Mouse (Mus musculus) embryonic facial prominence, embryonic 13.5 days (tissue): ENCODE measurements at regions not wholly inside any gene's neighbourhood (a gene's known extent, or its start where the extent isn't known, plus 50 kb on each side); places are given as distances from the start of the nearest gene placed in this dataset.

ENCODE experiments used
- ATAC-seq: fragments of 200-750 bp; cut with Nextera tagmentation; 2 replicates; pipeline ENCODE4 v1.8.0; 2017; ENCODE audit warnings: low read depth; ENCODE audit not compliant: insufficient number of reproducible peaks, insufficient read depth, low FRiP score, low TSS enrichment
- H3K27ac ChIP-seq: fragments of 300-500 bp; sonication (generic); 2 replicates; pipeline ENCODE4 v1.5.1; 2015; ENCODE audit warnings: moderate library complexity, mild to moderate bottlenecking, inconsistent platforms
- H3K27me3 ChIP-seq: fragments of 300-500 bp; sonication (generic); 2 replicates; pipeline ENCODE4 v1.6.1; 2015; ENCODE audit warnings: mild to moderate bottlenecking, inconsistent platforms
- H3K36me3 ChIP-seq: fragments of 300-500 bp; sonication (generic); 2 replicates; pipeline ENCODE4 v1.6.1; 2015; ENCODE audit warnings: mild to moderate bottlenecking, inconsistent platforms
- H3K4me1 ChIP-seq: fragments of 300-500 bp; sonication (generic); 2 replicates; pipeline ENCODE4 v1.6.1; 2015; ENCODE audit warnings: inconsistent platforms
- H3K4me2 ChIP-seq: fragments of 300-500 bp; sonication (generic); 2 replicates; pipeline ENCODE4 v1.6.1; 2015; ENCODE audit warnings: moderate library complexity, mild to moderate bottlenecking, inconsistent platforms
- H3K4me3 ChIP-seq: fragments of 300-500 bp; sonication (generic); 2 replicates; pipeline ENCODE4 v1.5.1; 2015; ENCODE audit warnings: mild to moderate bottlenecking, inconsistent platforms
- H3K9ac ChIP-seq: fragments of 300-500 bp; sonication (generic); 2 replicates; pipeline ENCODE4 v1.6.1; 2015; ENCODE audit warnings: mild to moderate bottlenecking, inconsistent platforms
- H3K9me3 ChIP-seq: fragments of 300-500 bp; sonication (generic); 2 replicates; pipeline ENCODE4 v1.6.1; 2016; ENCODE audit warnings: inconsistent platforms
- WGBS: fragments of 180-500 bp; shearing (Covaris S2); methylation state at CpG from one replicate; pipeline ENCODE4 v1.1.7; 2015; ENCODE audit warnings: mixed read lengths; 5-methylcytosine and 5-hydroxymethylcytosine counted together

DNA sequence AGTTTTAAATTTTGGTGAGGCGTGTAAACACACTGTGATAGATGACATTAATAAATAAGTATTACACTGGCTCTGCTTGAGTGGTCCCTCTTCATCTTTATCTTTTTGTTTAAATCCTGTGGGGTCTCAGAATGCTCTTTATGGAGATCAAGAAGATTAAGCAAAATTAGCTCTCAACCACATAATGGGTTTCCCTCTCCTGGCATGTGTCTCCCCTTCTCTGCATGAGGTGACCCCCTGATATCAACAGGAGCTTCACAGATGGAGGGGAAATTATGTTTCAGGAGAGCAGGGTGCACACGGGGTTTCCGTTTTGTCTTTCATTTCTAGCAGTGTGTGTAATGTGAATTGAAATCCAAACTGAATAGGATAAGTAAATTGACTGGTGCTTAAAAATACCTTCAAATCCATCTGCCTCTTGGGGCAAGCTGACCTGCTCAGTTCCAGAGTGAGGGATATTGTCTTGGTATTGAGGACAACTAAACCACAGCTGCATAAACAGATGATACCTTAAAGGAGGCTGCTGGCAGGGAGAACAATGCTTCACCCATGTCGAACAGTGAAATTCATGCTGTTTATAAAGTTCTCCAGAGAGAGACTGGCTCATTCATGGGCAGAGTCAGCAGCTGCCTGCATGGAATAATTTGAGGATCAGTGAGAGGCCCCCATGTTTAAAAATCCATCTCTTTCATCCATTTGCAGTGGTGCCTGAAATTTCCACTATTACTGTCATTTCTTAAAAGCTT is 518.3 kb upstream of the Nr2f1 start:
- no peak for ATAC-seq
- 75% methylated on average over 4 of the region's 4 CpGs for WGBS
- H3K27me3 ChIP-seq = no peaks in the 10 kb centered on the region
- no peak overlapping the region for H3K4me3 ChIP-seq
- H3K36me3 ChIP-seq = no peaks in the 10 kb centered on the region
- H3K27ac ChIP-seq = no peak overlapping the region
- no peaks in the 10 kb centered on the region for H3K9me3 ChIP-seq
- H3K9ac ChIP-seq = no peak overlapping the region
- H3K4me1 ChIP-seq = no peaks in the 10 kb centered on the region
- no peak overlapping the region for H3K4me2 ChIP-seq

DNA sequence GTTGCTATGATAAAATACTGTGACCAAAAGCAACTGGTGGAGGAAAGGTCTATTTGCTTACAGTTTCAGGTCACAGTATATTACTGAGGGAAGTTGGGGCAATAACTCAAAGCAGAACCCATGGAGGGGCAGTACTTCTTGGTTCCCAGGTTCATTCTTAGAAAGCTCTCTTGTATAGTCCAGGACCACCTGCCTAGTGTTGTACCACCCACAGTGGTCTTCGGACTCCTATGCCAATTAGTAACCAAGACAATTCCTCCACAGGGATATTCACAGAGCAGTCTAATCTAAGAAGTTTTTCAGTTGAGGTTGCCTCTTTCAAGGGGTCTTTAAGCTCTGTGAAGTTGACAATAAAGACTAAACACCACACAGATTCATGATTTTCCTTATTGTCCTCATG is 517.6 kb upstream of the Nr2f1 start:
- WGBS = 82% methylated on average over 1 of the region's 1 CpGs
- H3K27ac ChIP-seq = no peak overlapping the region

DNA sequence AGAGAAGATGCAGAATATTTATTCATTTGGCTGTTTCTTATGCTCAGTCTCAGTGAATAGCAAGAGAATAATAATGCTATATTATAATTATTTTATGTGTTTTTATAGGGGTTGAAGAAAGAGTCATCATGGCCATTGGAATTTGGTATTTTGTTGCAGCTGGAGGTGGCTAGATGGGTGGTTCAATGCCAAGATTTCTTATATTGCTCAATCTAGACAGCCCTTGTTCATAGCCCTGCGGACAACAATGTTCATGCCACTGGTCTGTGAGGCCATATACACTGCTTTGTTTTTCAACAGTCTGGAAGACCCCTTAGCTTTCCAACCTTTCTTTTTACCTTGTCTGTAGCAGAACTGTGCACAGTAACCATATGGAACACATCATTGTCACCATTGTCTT is 505.1 kb upstream of the Nr2f1 start:
- H3K9ac ChIP-seq = no peak overlapping the region
- H3K4me2 ChIP-seq = no peak overlapping the region
- no peak overlapping the region for H3K27ac ChIP-seq
- H3K4me3 ChIP-seq = no peak overlapping the region
- no peaks in the 10 kb centered on the region for H3K4me1 ChIP-seq
- no peaks in the 10 kb centered on the region for H3K9me3 ChIP-seq
- ATAC-seq = no peak
- no peaks in the 10 kb centered on the region for H3K27me3 ChIP-seq
- 86% methylated on average over 1 of the region's 1 CpGs for WGBS
- H3K36me3 ChIP-seq = no peaks in the 10 kb centered on the region

More for the DNA sequence above, 517.6 kb upstream of the Nr2f1 start:
- Histone ChIP-seq H3K4me3 (no peak overlapping the region), H3K36me3 (no peaks in the 10 kb centered on the region), H3K9me3 (no peaks in the 10 kb centered on the region), H3K27me3 (no peaks in the 10 kb centered on the region), H3K4me2 (no peak overlapping the region), H3K9ac (no peak overlapping the region), H3K4me1 (no peaks in the 10 kb centered on the region)
- no peak for ATAC-seq

DNA sequence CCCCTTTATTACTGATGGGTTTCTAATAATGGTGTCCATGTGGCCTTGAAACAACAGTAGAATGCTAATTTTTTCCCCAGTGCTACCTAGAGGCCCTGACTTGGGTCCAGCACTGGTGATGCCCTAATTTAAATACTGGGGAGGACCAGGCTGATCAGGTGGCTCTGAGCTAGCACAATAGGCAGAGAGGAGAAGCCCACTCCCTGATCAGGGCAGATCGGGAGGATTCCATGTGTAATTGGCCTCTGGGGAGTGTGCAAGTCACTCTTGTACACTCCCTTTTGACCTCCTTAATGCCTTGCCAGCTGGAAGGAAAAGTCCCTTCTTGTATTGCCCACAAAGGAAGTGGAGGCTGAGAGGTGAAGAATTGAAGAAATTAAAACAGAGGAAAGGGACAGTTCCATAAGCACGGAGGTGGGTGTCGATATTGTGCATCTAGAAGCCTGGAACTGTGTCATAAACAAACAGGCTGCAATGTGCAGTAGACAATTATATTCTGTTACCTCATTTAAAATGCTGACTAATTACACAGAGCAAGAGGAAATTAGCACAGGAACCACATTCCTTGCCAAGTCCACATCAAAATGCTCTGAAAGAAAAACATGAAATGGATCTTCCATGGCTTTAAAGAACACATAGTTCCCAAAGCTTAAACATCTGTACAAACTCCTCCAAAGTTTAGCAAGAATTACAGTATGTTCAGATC is 498.4 kb upstream of the Nr2f1 start:
- Histone ChIP-seq H3K9ac (no peak overlapping the region), H3K4me2 (no peak overlapping the region), H3K4me3 (no peak overlapping the region), H3K27me3 (no peaks in the 10 kb centered on the region), H3K4me1 (no peaks in the 10 kb centered on the region), H3K9me3 (no peaks in the 10 kb centered on the region), H3K27ac (no peak overlapping the region), H3K36me3 (no peaks in the 10 kb centered on the region)
- ATAC-seq = no peak
- 55% methylated on average over 3 of the region's 3 CpGs for WGBS

DNA sequence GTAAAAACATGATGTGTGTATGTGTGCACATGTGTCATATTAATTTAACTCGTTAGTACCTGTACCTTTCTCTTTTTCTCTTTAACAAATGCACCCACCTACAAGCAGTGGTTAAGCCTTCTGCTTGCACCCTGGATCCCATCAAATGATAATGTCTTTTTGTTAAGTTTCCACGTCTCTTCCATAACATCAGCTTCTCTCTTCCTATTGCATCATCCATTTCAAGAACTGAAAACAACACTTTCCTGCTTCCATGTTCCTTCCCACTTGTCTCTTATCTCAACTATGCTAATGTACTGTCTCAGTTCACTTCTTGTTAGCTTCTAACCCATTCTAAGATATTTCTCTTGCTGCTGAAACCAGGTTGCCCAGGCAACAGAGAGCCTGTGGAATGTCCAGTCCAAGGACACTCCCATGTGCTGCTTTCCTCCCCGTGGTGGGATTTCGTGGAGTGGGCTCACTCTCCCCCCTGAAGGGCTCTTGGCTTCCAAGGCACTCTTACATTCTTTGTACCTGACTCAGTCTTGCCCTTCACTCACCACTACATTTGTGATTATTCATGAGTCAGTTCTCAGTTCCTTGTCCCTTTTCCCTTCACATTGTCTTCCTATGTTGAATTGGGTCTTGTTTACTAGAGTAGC is 479.8 kb upstream of the Nr2f1 start:
- 47% methylated on average over 4 of the region's 4 CpGs for WGBS
- no peaks in the 10 kb centered on the region for H3K4me1 ChIP-seq
- no peaks in the 10 kb centered on the region for H3K27me3 ChIP-seq
- no peak overlapping the region for H3K4me2 ChIP-seq
- H3K27ac ChIP-seq = no peak overlapping the region
- ATAC-seq = no peak
- H3K4me3 ChIP-seq = no peak overlapping the region
- no peak overlapping the region for H3K9ac ChIP-seq
- no peaks in the 10 kb centered on the region for H3K9me3 ChIP-seq
- H3K36me3 ChIP-seq = no peaks in the 10 kb centered on the region

DNA sequence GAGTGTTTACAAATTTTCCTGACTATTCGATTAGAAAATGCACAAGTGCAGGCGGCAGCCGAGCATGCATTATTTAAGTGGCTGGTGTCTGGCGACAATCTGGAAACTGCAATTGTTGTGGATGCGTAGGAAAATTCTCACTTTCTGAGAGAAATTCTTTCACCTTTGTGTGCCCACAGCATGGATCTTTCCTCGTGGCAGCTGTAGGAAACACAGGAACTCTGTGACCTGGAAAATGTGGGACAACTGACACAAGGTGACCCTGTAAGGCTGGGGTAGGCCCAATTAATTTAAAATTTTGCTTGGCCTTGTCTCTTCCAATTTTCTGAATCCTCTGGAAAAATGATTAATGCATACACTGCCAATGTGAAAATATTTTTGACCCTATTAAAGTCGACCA is 478.7 kb upstream of the Nr2f1 start:
- H3K27me3 ChIP-seq = no peaks in the 10 kb centered on the region
- H3K9me3 ChIP-seq = no peaks in the 10 kb centered on the region
- H3K4me1 ChIP-seq = no peaks in the 10 kb centered on the region
- no peak overlapping the region for H3K4me3 ChIP-seq
- no peak for ATAC-seq
- no peak overlapping the region for H3K4me2 ChIP-seq
- no peak overlapping the region for H3K27ac ChIP-seq
- WGBS = 76% methylated on average over 7 of the region's 7 CpGs
- H3K36me3 ChIP-seq = no peaks in the 10 kb centered on the region
- no peak overlapping the region for H3K9ac ChIP-seq

DNA sequence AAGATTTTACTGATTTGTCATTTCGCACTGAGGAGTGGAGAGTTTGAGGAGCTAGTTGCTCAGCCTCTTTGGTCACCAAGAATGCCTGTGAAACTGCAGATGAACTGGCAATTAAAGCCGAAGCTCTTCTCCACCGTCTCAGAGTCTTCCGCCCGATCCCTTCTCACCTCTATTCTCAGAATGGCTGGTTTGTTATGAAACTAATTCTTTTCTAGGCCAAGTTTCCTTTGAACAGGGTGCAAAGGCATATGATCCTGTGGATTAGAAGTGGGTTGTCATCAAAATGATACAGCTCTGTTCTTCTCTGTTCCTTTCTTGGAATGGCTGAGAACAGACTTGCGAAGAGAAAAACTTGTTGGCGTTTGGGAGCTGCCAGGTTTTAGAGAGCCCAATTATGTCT is 458.7 kb upstream of the Nr2f1 start:
- Histone ChIP-seq H3K36me3 (no peaks in the 10 kb centered on the region), H3K27me3 (no peaks in the 10 kb centered on the region), H3K27ac (no peak overlapping the region), H3K4me1 (no peaks in the 10 kb centered on the region), H3K9ac (no peak overlapping the region), H3K4me2 (no peak overlapping the region), H3K9me3 (no peaks in the 10 kb centered on the region), H3K4me3 (no peak overlapping the region)
- WGBS = 90% methylated on average over 7 of the region's 7 CpGs
- ATAC-seq = no peak

DNA sequence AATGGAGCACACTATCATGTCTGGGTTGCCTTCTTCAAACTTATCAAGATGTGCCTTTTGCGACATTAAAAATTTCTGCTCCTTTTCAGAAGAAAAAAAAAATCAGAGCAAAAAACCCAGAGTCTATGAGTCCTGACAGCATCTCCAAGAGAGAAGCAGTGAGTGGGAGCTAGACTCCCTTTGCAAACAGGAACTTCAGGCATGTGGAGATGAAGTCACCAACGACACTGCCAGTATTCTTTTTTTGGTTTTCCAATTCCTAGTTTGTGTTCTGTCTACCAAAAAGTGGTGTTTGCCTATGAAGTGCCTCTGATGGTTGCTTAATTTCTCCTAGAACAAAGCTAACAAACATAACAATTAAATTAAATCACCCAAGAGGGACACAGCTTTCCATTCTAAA is 457.2 kb upstream of the Nr2f1 start:
- no peaks in the 10 kb centered on the region for H3K36me3 ChIP-seq
- no peak overlapping the region for H3K4me2 ChIP-seq
- no peak overlapping the region for H3K9ac ChIP-seq
- no peak overlapping the region for H3K27ac ChIP-seq
- no peaks in the 10 kb centered on the region for H3K4me1 ChIP-seq
- no peaks in the 10 kb centered on the region for H3K27me3 ChIP-seq
- H3K4me3 ChIP-seq = no peak overlapping the region
- ATAC-seq = no peak
- H3K9me3 ChIP-seq = no peaks in the 10 kb centered on the region
- 84% methylated on average over 2 of the region's 2 CpGs for WGBS

DNA sequence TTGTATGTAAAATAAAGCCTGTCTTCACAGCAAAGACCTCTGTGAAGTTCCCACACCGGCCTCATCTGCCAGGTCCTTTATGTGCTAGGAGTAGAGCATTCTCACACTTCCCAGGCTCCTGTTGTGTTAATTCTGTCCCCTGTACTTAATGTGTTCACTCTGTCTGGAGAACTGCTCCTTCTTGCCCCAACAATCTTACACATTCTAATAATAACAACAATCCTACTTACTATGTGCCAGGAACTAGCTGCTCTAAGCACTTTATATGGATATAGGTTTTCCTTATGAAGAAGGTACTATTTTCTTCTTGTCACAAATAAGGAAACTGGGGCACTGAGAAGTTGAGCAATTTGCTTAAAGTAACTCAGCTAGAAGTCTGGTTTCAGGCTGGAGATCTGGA is 456.6 kb upstream of the Nr2f1 start:
- H3K4me1 ChIP-seq = no peaks in the 10 kb centered on the region
- no peak for ATAC-seq

DNA sequence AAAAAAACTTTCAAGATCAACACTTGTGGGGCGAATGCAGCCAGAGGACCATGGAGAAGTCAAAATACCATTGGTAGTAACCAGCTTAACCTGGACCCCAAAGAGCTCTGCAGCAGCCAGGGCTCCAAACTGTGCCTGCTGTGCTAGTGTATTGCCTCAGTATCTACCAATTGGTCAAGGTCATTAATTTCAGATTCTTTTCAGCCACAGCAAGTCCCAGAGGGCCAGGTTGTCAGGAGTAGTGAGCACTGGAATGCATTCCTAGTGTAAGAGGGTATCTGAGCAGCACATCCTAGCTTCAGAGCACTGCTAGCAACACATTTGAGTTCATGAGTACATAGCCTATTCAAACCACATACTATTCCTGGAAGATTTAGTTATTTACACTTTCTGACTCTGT is 451.3 kb upstream of the Nr2f1 start:
- Histone ChIP-seq H3K9ac (no peak overlapping the region), H3K4me1 (no peaks in the 10 kb centered on the region)
- WGBS = 84% methylated on average over 1 of the region's 1 CpGs

More for the DNA sequence above, 456.6 kb upstream of the Nr2f1 start:
- Histone ChIP-seq H3K4me3 (no peak overlapping the region), H3K27ac (no peak overlapping the region), H3K4me2 (no peak overlapping the region), H3K36me3 (no peaks in the 10 kb centered on the region), H3K27me3 (no peaks in the 10 kb centered on the region), H3K9me3 (no peaks in the 10 kb centered on the region), H3K9ac (no peak overlapping the region)
- 88% methylated on average over 1 of the region's 1 CpGs for WGBS

DNA sequence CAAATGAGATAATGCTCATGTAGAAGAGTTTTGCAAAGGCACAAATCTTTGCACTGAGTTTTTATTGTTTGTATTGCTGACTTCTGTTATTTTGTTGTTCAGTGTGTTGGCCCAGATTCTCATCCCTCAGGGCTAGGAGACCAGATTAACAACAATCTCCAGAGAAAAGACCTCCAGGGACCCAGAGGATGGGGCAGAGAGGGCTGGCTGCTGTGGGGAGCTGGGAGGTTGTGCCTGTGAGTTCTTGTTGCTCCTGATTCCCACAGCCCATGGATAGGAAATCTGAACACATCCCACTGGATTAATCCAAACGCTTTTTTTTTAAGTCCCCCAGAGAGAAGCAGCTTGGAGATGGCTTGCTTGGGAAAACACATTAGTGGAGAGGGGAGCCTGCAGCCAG is 445.0 kb upstream of the Nr2f1 start:
- H3K27ac ChIP-seq = no peak overlapping the region
- 18% methylated on average over 1 of the region's 1 CpGs for WGBS
- ATAC-seq = no peak

More for the DNA sequence above, 451.3 kb upstream of the Nr2f1 start:
- ATAC-seq = no peak
- no peak overlapping the region for H3K27ac ChIP-seq
- H3K4me3 ChIP-seq = no peak overlapping the region
- no peak overlapping the region for H3K4me2 ChIP-seq
- no peaks in the 10 kb centered on the region for H3K9me3 ChIP-seq
- H3K27me3 ChIP-seq = no peaks in the 10 kb centered on the region
- no peaks in the 10 kb centered on the region for H3K36me3 ChIP-seq

DNA sequence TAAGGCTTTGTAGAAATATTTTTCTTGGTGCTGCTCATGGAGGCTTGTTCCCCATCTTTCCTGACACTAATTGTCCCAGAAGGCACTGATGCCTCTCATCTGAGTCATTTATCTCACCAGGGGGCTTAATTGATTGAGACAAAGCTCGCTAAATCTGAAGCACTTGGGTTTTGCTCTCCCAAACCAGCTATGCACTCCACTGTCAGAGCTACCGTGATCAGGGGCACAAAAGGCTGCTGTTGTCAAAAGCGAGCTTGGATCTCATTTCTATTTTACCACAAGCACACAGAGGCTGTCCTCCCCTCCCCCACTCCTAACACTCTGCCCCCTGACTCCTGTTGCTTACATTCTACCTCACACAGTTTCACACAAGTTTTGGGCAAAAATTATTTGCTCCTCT is 443.5 kb upstream of the Nr2f1 start:
- H3K36me3 ChIP-seq = no peaks in the 10 kb centered on the region
- no peak overlapping the region for H3K4me2 ChIP-seq
- no peak for ATAC-seq
- H3K27ac ChIP-seq = no peak overlapping the region
- H3K9ac ChIP-seq = no peak overlapping the region
- no peak overlapping the region for H3K4me3 ChIP-seq
- H3K27me3 ChIP-seq = no peaks in the 10 kb centered on the region
- no peaks in the 10 kb centered on the region for H3K9me3 ChIP-seq
- 1% methylated on average over 3 of the region's 3 CpGs for WGBS
- H3K4me1 ChIP-seq = no peaks in the 10 kb centered on the region

More for the DNA sequence above, 445.0 kb upstream of the Nr2f1 start:
- no peaks in the 10 kb centered on the region for H3K36me3 ChIP-seq
- no peaks in the 10 kb centered on the region for H3K27me3 ChIP-seq
- no peak overlapping the region for H3K4me3 ChIP-seq
- no peaks in the 10 kb centered on the region for H3K9me3 ChIP-seq
- H3K4me2 ChIP-seq = no peak overlapping the region
- H3K4me1 ChIP-seq = no peaks in the 10 kb centered on the region
- H3K9ac ChIP-seq = no peak overlapping the region
